ENCODE assay signal across 25 mouse cellular contexts in the genomic region with DNA sequence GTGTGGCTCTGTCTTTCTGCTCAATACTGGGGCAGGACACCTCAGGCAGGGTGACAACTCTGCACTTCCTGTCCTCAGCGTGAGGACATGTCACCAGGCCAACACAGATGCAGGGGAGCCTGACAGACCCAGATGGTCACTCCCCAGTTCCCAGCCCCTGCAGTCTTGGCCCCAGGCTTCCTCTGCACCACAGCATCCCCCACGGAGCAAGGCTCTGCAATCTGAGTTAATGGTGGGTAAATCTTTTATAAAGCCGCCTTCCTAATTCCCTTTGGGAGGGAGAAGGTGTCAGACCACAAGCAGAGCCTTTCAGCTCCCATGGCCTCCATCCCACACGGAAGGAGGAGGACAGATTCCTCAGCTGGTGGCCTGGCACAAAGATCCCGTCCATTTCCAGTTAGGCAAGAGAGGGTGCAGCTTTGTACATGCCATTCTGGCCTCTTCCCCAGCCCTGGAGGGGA. TPM values are rescaled to one million over a fixed set of nuclear protein-coding genes. Genes with fewer than 3 reads are reported as not detected.
DNase-seq lines count a peak whose midpoint lies in the region; ATAC-seq and TF ChIP-seq lines count a peak whose summit lies in the region.
"Had no signal": no experiment of that assay in that cellular context is flagged by ENCODE, and none has a peak within 500 bp of the region (broad histone marks: within the 10 kb centered on the region; RNA-seq: fewer than 3 reads in every experiment).

No protein-coding gene starts in this region.

- H3K9me3 ChIP-seq in kidney, embryonic 16.5 days (ENCODE audit: low read length): 0 out of 2 replicates have a peak, but pooled peaks cover 2% of the 10 kb centered on the region
- H3K9me3 ChIP-seq: G1E; heart, embryonic 15.5 days; midbrain, embryonic 15.5 days had no signal

- no peak overlapping the region for H3K4me2 ChIP-seq in kidney, embryonic 16.5 days (replicated peaks; ENCODE audit: low read depth, low read length)
- H3K4me2 ChIP-seq: embryonic facial prominence, embryonic 15.5 days; heart, embryonic 15.5 days; liver, embryonic 11.5 days; midbrain, embryonic 15.5 days had no signal

- peak; percentile 63 for DNase-seq in cerebellum, adult 11-12 months
- no peak for DNase-seq in cerebellum, postnatal 14 days
- DNase-seq in 3134 (ENCODE audit: extremely low read depth, insufficient read length, low spot score): peak; percentile 46
- DNase-seq in cerebellum, adult 8-10 months: peak; percentile 43
- peak; percentile 72 for DNase-seq in fat pad, adult 2 months (ENCODE audit: extremely low read depth, low read depth, low spot score)
- no peak for DNase-seq in spleen, postnatal 36 days (ENCODE audit: low spot score in 2 of 2)
- DNase-seq in thymus, adult 2 months: no peak
- DNase-seq: adrenal gland, postnatal 36 days; embryo, embryonic 11 days; forebrain, postnatal 0 days; heart, adult 11 months; kidney, adult 2 months; kidney, postnatal 36 days; layer of hippocampus, adult 9-11 months; lung, adult 18-20 months; lung, postnatal 14 days had no signal

- TF ChIP-seq CTCF in thymus, adult 2 months (IDR thresholded peaks at IDR 0.05; ENCODE audit: borderline replicate concordance, control insufficient read depth, extremely low read depth, insufficient read depth, low read length, poor library complexity): no peak

- no peak overlapping the region for H3K27ac ChIP-seq in thymus, adult 2 months (ENCODE audit: control insufficient read depth, insufficient read depth, low read length)
- H3K27ac ChIP-seq in kidney, embryonic 16.5 days (ENCODE audit: low read length): no peak overlapping the region
- H3K27ac ChIP-seq: embryonic facial prominence, embryonic 15.5 days; forebrain, embryonic 10.5 days; heart, embryonic 15.5 days; left cerebral cortex, adult 2 months; midbrain, embryonic 15.5 days had no signal

- no peaks in the 10 kb centered on the region for H3K27me3 ChIP-seq in thymus, adult 2 months (ENCODE audit: control insufficient read depth, insufficient read depth, low read length)
- no peaks in the 10 kb centered on the region for H3K27me3 ChIP-seq in kidney, embryonic 16.5 days (ENCODE audit: insufficient read depth, low read length)
- H3K27me3 ChIP-seq: embryonic facial prominence, embryonic 15.5 days; heart, embryonic 15.5 days; midbrain, embryonic 15.5 days had no signal

- H3K9ac ChIP-seq in kidney, embryonic 16.5 days (replicated peaks; ENCODE audit: low read length): no peak overlapping the region
- H3K9ac ChIP-seq: embryonic facial prominence, embryonic 15.5 days; forebrain, postnatal 0 days; heart, embryonic 15.5 days; midbrain, embryonic 15.5 days had no signal

- 88% methylated on average over 5 of the region's 5 CpGs for WGBS in thymus, adult 2 months
- WGBS in kidney, embryonic 16.5 days: 37% methylated on average over 5 of the region's 5 CpGs

- ATAC-seq in kidney, embryonic 16.5 days (ENCODE audit: low FRiP score, low TSS enrichment): no peak
- ATAC-seq: forebrain, postnatal 0 days; midbrain, embryonic 15.5 days had no signal

- H3K36me3 ChIP-seq in thymus, adult 2 months (ENCODE audit: control insufficient read depth, insufficient read depth, low read length): no peaks in the 10 kb centered on the region
- H3K36me3 ChIP-seq in kidney, embryonic 16.5 days (ENCODE audit: insufficient read depth, low read length): no peaks in the 10 kb centered on the region
- H3K36me3 ChIP-seq: embryonic facial prominence, embryonic 15.5 days; forebrain, embryonic 10.5 days; G1E; heart, embryonic 15.5 days; midbrain, embryonic 15.5 days had no signal

- peaks cover 18% of the 10 kb centered on the region for H3K4me1 ChIP-seq in thymus, adult 2 months (replicated peaks; ENCODE audit: control insufficient read depth, insufficient read depth, low read length)
- peaks cover 17% of the 10 kb centered on the region for H3K4me1 ChIP-seq in kidney, embryonic 16.5 days (ENCODE audit: insufficient read depth, low read length)

- no peak overlapping the region for H3K4me3 ChIP-seq in thymus, adult 2 months (ENCODE audit: control insufficient read depth, insufficient read depth, low read length)
- H3K4me3 ChIP-seq in kidney, embryonic 16.5 days (ENCODE audit: low read length): no peak overlapping the region
- H3K4me3 ChIP-seq: embryonic facial prominence, embryonic 15.5 days; forebrain, embryonic 10.5 days; heart, embryonic 15.5 days; left cerebral cortex, adult 2 months; megakaryocyte, embryonic 14.5 days; midbrain, embryonic 15.5 days had no signal

- no peak for TF ChIP-seq POLR2A in thymus, adult 2 months (IDR thresholded peaks at IDR 0.05; ENCODE audit: control insufficient read depth, extremely low read depth, insufficient read depth, low read length, poor library complexity)

RNA-seq across cellular contexts. Expression of a gene that starts 5.8 kb away (rescaled TPM):
- 1.8 and 2.3 TPM in 2 replicates for polyA plus RNA-seq in thymus, adult 2 months (2012; rRNA removed)
- polyA plus RNA-seq in kidney, embryonic 16.5 days (2015; fragmentation: Nextera tagmentation; extraction: Ambion mirVana): 0.16 and 0.19 TPM in 2 replicates
- polyA plus RNA-seq: G1E had no signal

Comparison
In these comparisons a context has a peak if more than half of its experiments do, and no peak if none do; other contexts are left out.
1. DNase-seq: peak in cerebellum, adult 11-12 months (single experiment), 3134 (single experiment), cerebellum, adult 8-10 months (single experiment) and fat pad, adult 2 months (single experiment); none in cerebellum, postnatal 14 days (0 of 2), spleen, postnatal 36 days (0 of 2) and thymus, adult 2 months (single experiment).